Mouse (Mus musculus) forebrain, embryonic 13.5 days (tissue): ENCODE measurements around the gene Foxo6. TPM values are rescaled to one million over a fixed set of nuclear protein-coding genes. Genes with fewer than 3 reads are reported as not detected.

Experiments used
- ATAC-seq: fragments of 200-750 bp; cut with Nextera tagmentation; 2 replicates; pipeline ENCODE4 v1.8.0; 2017
- H3K27ac ChIP-seq: fragments of 300-500 bp; sonication (generic); 2 replicates; pipeline ENCODE4 v1.5.1; 2015; ENCODE audit warnings: inconsistent platforms, mild to moderate bottlenecking, moderate library complexity
- H3K27me3 ChIP-seq: fragments of 300-500 bp; sonication (generic); 2 replicates; pipeline ENCODE4 v1.6.1; 2015; ENCODE audit warnings: mild to moderate bottlenecking, inconsistent platforms
- H3K36me3 ChIP-seq: fragments of 300-500 bp; sonication (generic); 2 replicates; pipeline ENCODE4 v1.6.1; 2015; ENCODE audit warnings: mild to moderate bottlenecking, inconsistent platforms; ENCODE audit not compliant: poor library complexity, severe bottlenecking
- H3K4me1 ChIP-seq: fragments of 300-500 bp; sonication (generic); 2 replicates; pipeline ENCODE4 v1.6.1; 2015; ENCODE audit warnings: inconsistent platforms
- H3K4me2 ChIP-seq: fragments of 300-500 bp; sonication (generic); 2 replicates; pipeline ENCODE4 v1.6.1; 2015; ENCODE audit warnings: inconsistent platforms, mild to moderate bottlenecking, moderate library complexity
- H3K4me3 ChIP-seq: fragments of 300-500 bp; sonication (generic); 2 replicates; pipeline ENCODE4 v1.5.1; 2015; ENCODE audit warnings: mild to moderate bottlenecking, inconsistent platforms
- H3K9ac ChIP-seq: fragments of 300-500 bp; sonication (generic); 2 replicates; pipeline ENCODE4 v1.6.1; 2015; ENCODE audit warnings: mild to moderate bottlenecking, inconsistent platforms
- H3K9me3 ChIP-seq: fragments of 300-500 bp; sonication (generic); replicated peaks from 2 replicates; pipeline ENCODE4 v1.6.1; 2016; ENCODE audit warnings: inconsistent platforms
- WGBS: fragments of 180-500 bp; shearing (Covaris S2); methylation state at CpG from one replicate; pipeline ENCODE4 v1.1.7; 2015; 5-methylcytosine and 5-hydroxymethylcytosine counted together
- polyA plus RNA-seq: library from polyadenylated mRNA; unstranded; fragments of >200 nt; fragmentation: Nextera tagmentation; extraction: Ambion mirVana; gene quantifications from 2 replicates; pipeline ENCODE4 v1.2.1, GENCODE M21; 2015

Foxo6 gene
- polyA plus RNA-seq, 1 experiment from 2014 or later, result 3.8 TPM

- Histone ChIP-seq H3K9me3 (no peaks in the 10 kb centered on the region), H3K4me1 (peaks cover 88% of the 10 kb centered on the region), H3K4me3 (peak overlapping the region; percentile 91), H3K36me3 (peaks cover 11% of the 10 kb centered on the region), H3K9ac (peak overlapping the region; percentile 69), H3K4me2 (peak overlapping the region; percentile 92), H3K27ac (peak overlapping the region; percentile 95), H3K27me3 (peaks cover 13% of the 10 kb centered on the region; the same call in 1 of the 2 replicates)
- 1% methylated on average over 33 of the region's 47 CpGs for WGBS
- peak; percentile 79 for ATAC-seq
These were observed 4.5 kb downstream of the Foxo6 start for GRCm38 (mm10) chr4:120282568-120283091.

GRCm38 (mm10) chr4:120281011-120281410, 6.1 kb downstream of the Foxo6 start:
- 46% methylated on average over 3 of the region's 3 CpGs for WGBS
- Histone ChIP-seq H3K4me3 (no peak overlapping the region), H3K27me3 (peaks cover 9% of the 10 kb centered on the region; the same call in 1 of the 2 replicates), H3K27ac (peak overlapping the region; percentile 95), H3K4me1 (peaks cover 99% of the 10 kb centered on the region), H3K9ac (0 out of 2 replicates have a peak overlapping the region, but pooled peaks have one; percentile 30), H3K9me3 (no peaks in the 10 kb centered on the region), H3K4me2 (peak overlapping the region; percentile 92), H3K36me3 (peaks cover 11% of the 10 kb centered on the region)
- no peak for ATAC-seq

- H3K9me3 ChIP-seq, result no peaks in the 10 kb centered on the region
- H3K4me2 ChIP-seq, result peak overlapping the region; percentile 92; the same call in 1 of the 2 replicates
- peaks cover 11% of the 10 kb centered on the region for H3K36me3 ChIP-seq
- no peak overlapping the region for H3K4me3 ChIP-seq
- H3K27ac ChIP-seq, result peak overlapping the region; percentile 95
- no peak overlapping the region for H3K9ac ChIP-seq
- ATAC-seq, result no peak
- WGBS, result 85% methylated on average over 12 of the region's 12 CpGs
- peaks cover 8% of the 10 kb centered on the region; the same call in 1 of the 2 replicates for H3K27me3 ChIP-seq
- H3K4me1 ChIP-seq, result peaks cover 99% of the 10 kb centered on the region
These were observed 6.7 kb downstream of the Foxo6 start for GRCm38 (mm10) chr4:120280432-120280831.

GRCm38 (mm10) chr4:120277255-120277928, 9.8 kb downstream of the Foxo6 start:
- ATAC-seq, result peak; percentile 56
- Histone ChIP-seq H3K9me3 (no peaks in the 10 kb centered on the region), H3K27ac (peak overlapping the region; percentile 74), H3K36me3 (peaks cover 11% of the 10 kb centered on the region), H3K27me3 (0 out of 2 replicates have a peak, but pooled peaks cover 7% of the 10 kb centered on the region), H3K4me1 (peaks cover 99% of the 10 kb centered on the region), H3K4me2 (peak overlapping the region; percentile 32; the same call in 1 of the 2 replicates), H3K9ac (peak overlapping the region; percentile 50), H3K4me3 (no peak overlapping the region)
- 14% methylated on average over 4 of the region's 4 CpGs for WGBS

- Histone ChIP-seq H3K4me2 (no peak overlapping the region), H3K27ac (no peak overlapping the region), H3K27me3 (peaks cover 20% of the 10 kb centered on the region), H3K9ac (no peak overlapping the region), H3K4me1 (peaks cover 99% of the 10 kb centered on the region), H3K9me3 (no peaks in the 10 kb centered on the region), H3K4me3 (no peak overlapping the region), H3K36me3 (peaks cover 11% of the 10 kb centered on the region)
- no peak for ATAC-seq
- 81% methylated on average over 9 of the region's 9 CpGs for WGBS
These were observed 11.7 kb downstream of the Foxo6 start for GRCm38 (mm10) chr4:120275487-120275886.

- 60% methylated on average over 7 of the region's 7 CpGs for WGBS
- Histone ChIP-seq H3K9me3 (no peaks in the 10 kb centered on the region), H3K27ac (no peak overlapping the region), H3K4me2 (no peak overlapping the region), H3K27me3 (peaks cover 35% of the 10 kb centered on the region), H3K4me1 (peaks cover 99% of the 10 kb centered on the region), H3K36me3 (no peaks in the 10 kb centered on the region), H3K4me3 (no peak overlapping the region), H3K9ac (no peak overlapping the region)
- no peak for ATAC-seq
These were observed 13.6 kb downstream of the Foxo6 start for GRCm38 (mm10) chr4:120273594-120273993.

- Histone ChIP-seq H3K4me1 (peaks cover 100% of the 10 kb centered on the region), H3K9me3 (no peaks in the 10 kb centered on the region), H3K27me3 (peaks cover 51% of the 10 kb centered on the region), H3K4me2 (0 out of 2 replicates have a peak overlapping the region, but pooled peaks have one; percentile 16), H3K9ac (peak overlapping the region; percentile 43), H3K36me3 (peaks cover 10% of the 10 kb centered on the region), H3K27ac (peak overlapping the region; percentile 67), H3K4me3 (no peak overlapping the region)
- WGBS, result 58% methylated on average over 6 of the region's 6 CpGs
- peak; percentile 29; the same call in 1 of the 2 replicates for ATAC-seq
These were observed 15.1 kb downstream of the Foxo6 start for GRCm38 (mm10) chr4:120271886-120272580.

GRCm38 (mm10) chr4:120271208-120271607, 15.9 kb downstream of the Foxo6 start:
- Histone ChIP-seq H3K36me3 (peaks cover 13% of the 10 kb centered on the region), H3K4me2 (no peak overlapping the region; the same call in 1 of the 2 replicates), H3K4me3 (no peak overlapping the region), H3K27me3 (peaks cover 57% of the 10 kb centered on the region), H3K4me1 (peaks cover 96% of the 10 kb centered on the region), H3K9ac (no peak overlapping the region), H3K27ac (peak overlapping the region; percentile 25; the same call in 1 of the 2 replicates), H3K9me3 (no peaks in the 10 kb centered on the region)
- no peak for ATAC-seq
- WGBS, result 42% methylated on average over 8 of the region's 8 CpGs

- Histone ChIP-seq H3K9me3 (no peaks in the 10 kb centered on the region), H3K4me2 (peak overlapping the region; percentile 12; the same call in 1 of the 2 replicates), H3K27me3 (peaks cover 60% of the 10 kb centered on the region), H3K4me1 (peaks cover 93% of the 10 kb centered on the region), H3K27ac (no peak overlapping the region; the same call in 1 of the 2 replicates), H3K36me3 (peaks cover 13% of the 10 kb centered on the region), H3K4me3 (no peak overlapping the region), H3K9ac (no peak overlapping the region)
- 32% methylated on average over 4 of the region's 4 CpGs for WGBS
- no peak for ATAC-seq
These were observed 16.3 kb downstream of the Foxo6 start for GRCm38 (mm10) chr4:120270937-120271199.

- H3K27ac ChIP-seq, result peak overlapping the region; percentile 80
- no peak for ATAC-seq
- H3K4me3 ChIP-seq, result no peak overlapping the region
- peak overlapping the region; percentile 61; the same call in 1 of the 2 replicates for H3K4me2 ChIP-seq
- H3K9ac ChIP-seq, result no peak overlapping the region
- H3K9me3 ChIP-seq, result no peaks in the 10 kb centered on the region
- peaks cover 90% of the 10 kb centered on the region for H3K4me1 ChIP-seq
- peaks cover 15% of the 10 kb centered on the region for H3K36me3 ChIP-seq
- peaks cover 65% of the 10 kb centered on the region for H3K27me3 ChIP-seq
- WGBS, result 63% methylated on average over 4 of the region's 4 CpGs
These were observed 16.8 kb downstream of the Foxo6 start for GRCm38 (mm10) chr4:120270148-120270936.

- no peak overlapping the region for H3K9ac ChIP-seq
- peaks cover 72% of the 10 kb centered on the region for H3K27me3 ChIP-seq
- no peak overlapping the region; the same call in 1 of the 2 replicates for H3K4me3 ChIP-seq
- peak overlapping the region; percentile 80 for H3K27ac ChIP-seq
- peaks cover 90% of the 10 kb centered on the region for H3K4me1 ChIP-seq
- peak overlapping the region; percentile 61 for H3K4me2 ChIP-seq
- WGBS, result 4% methylated on average over 9 of the region's 9 CpGs
- H3K36me3 ChIP-seq, result peaks cover 16% of the 10 kb centered on the region
- peak; percentile 19; the same call in 1 of the 2 replicates for ATAC-seq
- no peaks in the 10 kb centered on the region for H3K9me3 ChIP-seq
These were observed 17.7 kb downstream of the Foxo6 start for GRCm38 (mm10) chr4:120269426-120269825.
